Mouse (Mus musculus) kidney, postnatal 0 days (tissue): ENCODE measurements around the gene Dlx5. TPM values are rescaled to one million over a fixed set of nuclear protein-coding genes. Genes with fewer than 3 reads are reported as not detected.
A peak's percentile ranks its signal among the peaks of the same experiment; 100 is the strongest.

Experiments used
- ATAC-seq: fragments of 200-750 bp; cut with Nextera tagmentation; replicated peaks from 2 replicates; pipeline ENCODE4 v1.8.0; 2017; ENCODE audit warnings: low read depth, moderate number of reproducible peaks, moderate TSS enrichment, moderate library complexity; ENCODE audit not compliant: low FRiP score
- DNase-seq: peaks from one replicate; pipeline ENCODE4 v3.0.0-alpha.2; 2016; ENCODE audit warnings: low spot score
- H3K27ac ChIP-seq: fragments of 300-500 bp; sonication (generic); 2 replicates; pipeline ENCODE4 v1.5.1; 2014; ENCODE audit warnings: mild to moderate bottlenecking
- H3K27me3 ChIP-seq: fragments of 300-500 bp; sonication (generic); 2 replicates; pipeline ENCODE4 v1.6.1; 2014; ENCODE audit warnings: low read length, mixed read lengths; ENCODE audit not compliant: insufficient read depth
- H3K36me3 ChIP-seq: fragments of 300-500 bp; sonication (generic); 2 replicates; pipeline ENCODE4 v1.6.1; 2014; ENCODE audit warnings: low read length, mixed read lengths; ENCODE audit not compliant: insufficient read depth
- H3K4me1 ChIP-seq: fragments of 300-500 bp; sonication (generic); replicated peaks from 2 replicates; pipeline ENCODE4 v1.6.1; 2014; ENCODE audit warnings: antibody characterized with exemption, low read length, mixed read lengths; ENCODE audit not compliant: insufficient read depth
- H3K4me2 ChIP-seq: fragments of 300-500 bp; sonication (generic); 2 replicates; pipeline ENCODE4 v1.6.1; 2014; ENCODE audit warnings: mild to moderate bottlenecking, low read length, moderate library complexity, mixed read lengths
- H3K4me3 ChIP-seq: fragments of 300-500 bp; sonication (generic); replicated peaks from 2 replicates; pipeline ENCODE4 v1.5.1; 2014; ENCODE audit warnings: low read depth, low read length
- H3K9ac ChIP-seq: fragments of 300-500 bp; sonication (generic); 2 replicates; pipeline ENCODE4 v1.6.1; 2014; ENCODE audit warnings: low read depth, low read length
- H3K9me3 ChIP-seq: fragments of 300-500 bp; sonication (generic); replicated peaks from 2 replicates; pipeline ENCODE4 v1.6.1; 2016; ENCODE audit warnings: low read length, inconsistent platforms, mixed read lengths
- CTCF ChIP-seq: IDR thresholded peaks from 2 replicates; pipeline ENCODE4 v1.5.1; 2016; ENCODE audit warnings: antibody characterized with exemption, low read depth, mild to moderate bottlenecking, moderate library complexity
- WGBS: fragments of 180-500 bp; shearing (Covaris S2); extraction: QIAGEN DNeasy Blood & Tissue Kit; methylation state at CpG from one replicate; pipeline ENCODE4 v1.1.7; 2014; 5-methylcytosine and 5-hydroxymethylcytosine counted together
- polyA plus RNA-seq: library from polyadenylated mRNA; unstranded; fragments of >200 nt; fragmentation: Nextera tagmentation; extraction: Ambion mirVana; gene quantifications from 2 replicates; pipeline ENCODE4 v1.2.1, GENCODE M21; 2015

Gene Dlx5
- polyA plus RNA-seq, 1 experiment from 2014 or later: 0.67 TPM

DNA sequence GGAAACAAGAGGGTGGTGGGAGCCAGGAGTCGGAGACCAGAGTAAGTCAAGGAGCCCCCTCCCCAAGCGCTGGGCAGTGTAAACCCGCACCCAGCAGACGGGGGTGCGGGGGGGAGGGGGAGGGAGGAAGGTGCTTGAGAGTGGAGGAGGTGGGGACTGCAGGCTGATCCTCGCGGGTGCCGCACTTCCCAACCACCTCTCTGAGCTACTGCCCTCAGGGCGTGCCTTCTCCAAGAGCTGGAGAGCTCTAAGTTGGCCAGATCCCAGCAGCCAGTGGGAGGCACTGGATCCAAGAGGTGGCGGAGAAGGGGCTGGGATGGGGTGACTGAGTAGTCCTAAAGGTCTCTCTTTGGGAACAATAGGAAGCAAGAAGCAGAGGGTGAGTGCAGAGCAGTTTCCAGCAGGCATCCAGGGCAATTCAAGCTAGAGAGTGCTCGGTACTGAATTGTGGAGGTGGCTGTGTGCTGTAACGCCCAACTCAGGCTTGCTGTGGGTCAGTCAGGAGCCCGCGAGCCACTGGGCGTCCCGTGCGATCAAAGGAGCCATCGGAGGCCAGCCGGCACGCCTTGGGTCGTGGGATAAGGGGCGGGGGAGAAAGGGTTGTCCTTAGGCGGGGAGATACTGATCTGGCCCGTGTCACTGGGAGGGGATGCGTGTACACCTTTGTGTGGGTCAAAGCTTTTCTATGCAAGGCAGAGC lies 7.7 kb downstream of the Dlx5 start:
- Histone ChIP-seq H3K9me3 (no peaks in the 10 kb centered on the region), H3K4me3 (no peak overlapping the region), H3K27ac (no peak overlapping the region), H3K9ac (no peak overlapping the region), H3K27me3 (peaks cover 93% of the 10 kb centered on the region), H3K4me1 (no peaks in the 10 kb centered on the region), H3K36me3 (no peaks in the 10 kb centered on the region), H3K4me2 (no peak overlapping the region)
- no peak for ATAC-seq
- no peak for DNase-seq
- TF ChIP-seq CTCF: no peak
- whole genome bisulfite sequencing: under 1% methylated on average over 25 of the region's 25 CpGs

DNA sequence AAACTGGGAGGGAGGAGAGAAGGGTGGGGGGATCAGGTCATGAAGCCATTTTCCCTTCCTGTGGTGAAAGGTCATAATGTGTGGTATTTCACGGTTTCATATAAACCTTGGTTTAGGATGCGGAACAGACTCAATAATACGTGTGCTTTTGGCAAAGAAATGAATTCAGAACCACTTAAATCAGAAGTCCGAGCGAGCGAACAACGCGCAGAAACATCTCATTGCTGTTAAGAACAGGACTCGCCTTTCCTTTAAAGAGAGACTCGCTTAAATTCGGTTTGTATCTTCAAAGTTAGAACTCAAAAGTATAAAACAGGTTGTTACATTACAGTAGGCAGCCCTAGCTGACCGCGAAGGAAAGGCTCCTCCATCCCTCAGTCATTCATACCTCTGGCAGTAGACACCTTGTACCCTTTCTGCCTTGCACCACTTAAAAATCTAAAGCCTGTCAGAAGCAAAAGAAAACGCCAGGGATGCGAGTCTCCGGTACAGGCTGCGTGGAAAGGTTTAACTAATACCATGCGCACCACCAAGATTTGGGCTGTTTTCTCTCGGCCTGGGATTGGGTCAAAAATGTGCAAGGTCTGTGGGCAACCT lies 8.3 kb downstream of the Dlx5 start:
- no peak overlapping the region for H3K27ac ChIP-seq
- no peaks in the 10 kb centered on the region for H3K36me3 ChIP-seq
- ATAC-seq (no peak), DNase-seq (no peak)
- H3K27me3 ChIP-seq: peaks cover 93% of the 10 kb centered on the region
- no peak overlapping the region for H3K4me2 ChIP-seq
- WGBS: 3% methylated on average over 19 of the region's 19 CpGs
- no peak overlapping the region for H3K4me3 ChIP-seq
- H3K4me1 ChIP-seq: no peaks in the 10 kb centered on the region
- TF ChIP-seq CTCF: no peak
- no peak overlapping the region for H3K9ac ChIP-seq
- no peaks in the 10 kb centered on the region for H3K9me3 ChIP-seq

DNA sequence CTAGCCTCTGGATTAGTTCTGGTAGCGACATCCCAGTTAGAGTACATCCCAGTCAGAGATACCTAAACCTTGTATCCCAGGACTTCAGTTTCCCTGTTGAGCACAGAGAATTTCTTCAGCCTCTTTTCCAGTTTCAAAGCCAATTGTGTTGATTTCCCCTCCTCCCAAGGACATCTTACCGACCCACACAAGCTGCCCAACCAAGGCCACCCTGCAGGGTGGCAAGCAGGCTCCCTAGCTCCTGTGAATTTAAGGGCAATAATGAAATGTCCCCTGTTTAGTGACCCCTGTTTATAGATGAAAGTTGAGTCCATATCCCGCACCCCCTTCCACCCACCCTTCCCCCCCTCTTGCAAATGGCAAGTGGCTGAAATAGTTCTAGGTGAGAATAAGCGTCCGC lies 9.0 kb downstream of the Dlx5 start:
- WGBS: 5% methylated on average over 5 of the region's 5 CpGs
- H3K4me2 ChIP-seq: no peak overlapping the region
- H3K27ac ChIP-seq: no peak overlapping the region
- DNase-seq (no peak), ATAC-seq (no peak)
- no peaks in the 10 kb centered on the region for H3K36me3 ChIP-seq
- H3K4me3 ChIP-seq: no peak overlapping the region
- H3K4me1 ChIP-seq: no peaks in the 10 kb centered on the region
- peaks cover 92% of the 10 kb centered on the region for H3K27me3 ChIP-seq
- TF ChIP-seq CTCF: no peak
- H3K9me3 ChIP-seq: no peaks in the 10 kb centered on the region
- H3K9ac ChIP-seq: no peak overlapping the region

DNA sequence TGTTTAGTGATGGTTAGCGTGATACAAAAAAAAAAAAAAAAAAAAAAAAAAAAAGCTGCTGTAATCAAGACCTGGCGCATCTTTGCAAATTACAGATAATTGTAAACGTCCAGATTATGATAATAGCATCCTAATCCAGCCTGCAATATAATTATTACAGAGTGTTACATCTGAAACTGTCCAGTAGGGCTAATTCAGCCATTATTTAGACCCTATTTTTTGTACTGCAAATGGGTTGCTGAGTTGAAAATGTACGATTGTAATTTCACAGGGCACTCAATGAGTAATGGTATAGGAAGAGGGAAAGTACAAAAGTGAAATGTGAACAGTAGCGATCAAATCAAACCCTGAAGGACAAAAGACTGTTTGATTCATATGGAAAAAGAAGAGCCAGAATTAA lies 10.2 kb downstream of the Dlx5 start:
- DNase-seq: no peak
- no peak overlapping the region for H3K4me2 ChIP-seq
- no peak for TF ChIP-seq CTCF
- H3K9me3 ChIP-seq: no peaks in the 10 kb centered on the region
- H3K4me1 ChIP-seq: no peaks in the 10 kb centered on the region
- H3K4me3 ChIP-seq: no peak overlapping the region
- H3K9ac ChIP-seq: no peak overlapping the region
- 3% methylated on average over 5 of the region's 5 CpGs for WGBS
- H3K36me3 ChIP-seq: no peaks in the 10 kb centered on the region
- no peak for ATAC-seq
- peaks cover 86% of the 10 kb centered on the region for H3K27me3 ChIP-seq
- no peak overlapping the region for H3K27ac ChIP-seq

DNA sequence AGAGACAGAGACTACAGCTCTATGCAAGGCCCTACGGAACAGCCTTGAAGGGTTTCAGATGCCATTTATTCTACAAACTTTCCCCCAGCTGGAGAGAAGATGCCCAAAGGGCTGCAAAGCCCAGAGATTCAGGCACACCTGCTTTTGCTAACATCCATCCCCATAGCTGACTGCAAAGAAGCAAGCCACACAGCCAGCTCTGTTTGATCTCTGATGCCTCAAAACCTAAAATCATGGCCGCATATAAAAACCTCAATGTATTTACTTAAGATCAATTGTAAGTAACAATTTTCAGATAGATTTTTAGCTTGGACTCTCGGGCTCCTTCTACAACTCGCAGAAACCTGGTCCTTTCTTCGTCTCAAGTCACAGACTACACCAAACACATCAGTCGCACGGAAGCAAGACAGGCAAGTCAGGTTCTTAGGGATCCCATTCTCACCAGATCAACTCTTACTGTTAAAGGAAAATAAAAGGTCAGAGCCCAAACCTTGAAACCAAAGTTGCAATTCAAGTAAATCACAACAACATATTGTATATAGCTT lies 10.9 kb downstream of the Dlx5 start:
- H3K9ac ChIP-seq: no peak overlapping the region
- no peaks in the 10 kb centered on the region for H3K9me3 ChIP-seq
- H3K27ac ChIP-seq: no peak overlapping the region
- no peaks in the 10 kb centered on the region for H3K4me1 ChIP-seq
- no peak overlapping the region for H3K4me3 ChIP-seq
- no peak for TF ChIP-seq CTCF
- H3K4me2 ChIP-seq: no peak overlapping the region
- no peak for ATAC-seq
- 3% methylated on average over 7 of the region's 7 CpGs for WGBS
- DNase-seq: no peak
- peaks cover 86% of the 10 kb centered on the region for H3K27me3 ChIP-seq
- H3K36me3 ChIP-seq: no peaks in the 10 kb centered on the region

DNA sequence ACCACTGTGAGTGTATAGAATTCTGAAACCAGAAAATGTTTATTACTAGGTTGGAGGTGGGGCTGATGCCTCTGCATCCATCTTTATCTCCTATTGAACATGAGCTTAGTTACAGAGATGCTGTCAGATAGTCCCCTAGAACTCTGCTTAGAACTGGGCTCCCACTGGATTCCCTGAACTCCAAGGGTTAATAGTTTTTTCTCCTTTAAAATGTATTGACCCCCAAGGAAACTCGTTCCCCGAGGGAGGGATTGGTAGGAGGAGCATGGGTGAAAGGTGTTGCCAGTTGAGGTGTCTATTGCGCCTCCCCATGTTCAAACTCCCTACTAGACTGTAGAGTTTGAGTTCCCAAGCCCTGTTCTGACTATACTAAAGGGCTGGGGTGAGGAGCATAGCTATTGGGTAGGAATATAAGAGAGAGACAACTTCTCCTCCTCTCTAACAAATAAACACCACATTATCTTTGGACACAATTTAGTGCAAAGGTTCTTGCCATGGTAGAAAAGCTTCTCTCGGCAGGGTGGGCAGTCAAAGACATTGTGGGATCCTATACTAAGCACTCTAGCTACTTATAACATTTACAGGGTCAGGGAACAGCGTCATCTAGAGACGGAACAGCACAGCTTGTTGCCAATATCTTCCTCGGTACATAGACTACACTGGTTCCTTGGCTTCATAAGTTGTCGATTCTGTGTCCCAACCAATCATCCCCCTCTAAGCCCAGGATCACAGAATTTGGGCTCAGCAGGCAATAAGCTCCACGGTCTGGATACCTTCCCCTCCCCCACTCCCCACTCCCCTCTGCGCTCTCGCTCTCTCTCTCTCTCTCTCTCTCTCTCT lies 11.7 kb downstream of the Dlx5 start:
- 3% methylated on average over 11 of the region's 11 CpGs for WGBS
- no peaks in the 10 kb centered on the region for H3K9me3 ChIP-seq
- no peak for DNase-seq
- H3K36me3 ChIP-seq: no peaks in the 10 kb centered on the region
- no peak for ATAC-seq
- H3K27ac ChIP-seq: no peak overlapping the region
- peaks cover 85% of the 10 kb centered on the region for H3K27me3 ChIP-seq
- 0 out of 2 replicates have a peak, but pooled peaks have one; percentile 7 for TF ChIP-seq CTCF
- no peak overlapping the region for H3K9ac ChIP-seq
- no peaks in the 10 kb centered on the region for H3K4me1 ChIP-seq
- H3K4me3 ChIP-seq: no peak overlapping the region
- no peak overlapping the region for H3K4me2 ChIP-seq
